Mouse (Mus musculus) urinary bladder, postnatal 36 days (tissue): Measurements from ENCODE around the gene Ccdc105.
A peak's percentile ranks its signal among the peaks of the same experiment; 100 is the strongest.

Source experiments
- DNase-seq, 2 experiments: peaks; one replicate each; pipeline ENCODE4 v3.0.0; 2022; ENCODE audit warnings: low spot score in 2 of 2, mixed read lengths in 1 of 2

The Ccdc105 gene

DNA sequence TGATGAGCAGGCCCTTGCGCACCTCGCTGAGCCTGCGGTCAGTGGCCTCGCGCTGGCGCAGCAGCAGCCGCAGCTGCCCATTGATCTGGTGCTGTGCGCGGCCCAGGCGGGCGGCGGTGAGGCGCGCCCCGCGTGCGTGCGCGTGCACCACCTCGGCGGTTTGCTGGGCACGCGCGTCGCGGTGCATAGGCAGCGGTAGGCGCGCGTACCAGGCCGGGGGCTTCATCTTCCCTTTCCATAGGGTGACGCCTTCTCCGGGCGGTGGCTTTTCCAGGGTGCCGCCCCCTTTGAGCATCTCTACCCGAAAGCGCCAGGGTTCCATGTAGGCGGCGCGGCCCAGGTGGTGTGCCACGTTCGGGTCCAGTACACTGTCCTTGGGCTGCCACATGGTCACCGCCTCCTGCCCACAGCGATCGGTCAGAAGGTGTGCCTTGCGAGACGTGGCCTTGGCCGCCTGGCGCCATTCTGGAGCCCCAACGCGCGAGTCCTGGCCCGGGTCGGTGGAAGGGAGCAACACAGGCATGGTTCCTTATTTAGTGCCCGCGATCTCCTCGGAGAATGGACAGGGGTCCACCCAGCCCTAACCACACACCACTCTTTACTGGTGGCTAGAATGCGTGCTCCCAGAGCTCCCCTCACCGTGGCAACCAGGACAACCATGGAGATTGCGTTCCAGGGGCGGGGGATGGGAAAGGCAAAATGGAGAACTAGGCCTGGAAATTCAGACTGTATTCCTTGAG lies at the start of gene Ccdc105:
TSS of gene Ccdc105 (minus strand) at position 614 of the 740 bp plus-strand sequence.
- peak; percentile 9 to 15 for DNase-seq

DNA sequence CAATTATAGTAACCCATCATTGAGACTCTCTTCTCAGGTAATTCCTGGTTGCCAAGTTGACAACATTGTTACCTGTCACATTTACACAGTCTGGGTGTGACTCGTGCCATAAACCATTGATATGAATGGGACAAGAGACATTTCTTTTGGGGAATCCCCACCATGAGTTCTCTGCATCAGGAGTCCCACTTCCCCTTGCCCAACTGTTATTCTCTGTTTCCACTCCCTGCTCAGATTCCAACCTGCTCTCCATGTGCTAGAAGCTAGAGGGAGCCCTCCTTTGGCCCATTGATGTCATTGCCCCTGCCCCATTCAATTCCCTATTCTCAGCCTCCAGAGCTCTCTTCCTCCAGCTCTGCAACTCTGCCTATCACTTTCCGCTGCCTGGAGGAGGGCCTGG lies 48.6 kb upstream of the Ccdc105 start:
- no peak for DNase-seq

- DNase-seq: no peak
These were observed 37.7 kb upstream of the Ccdc105 start for GRCm38 (mm10) chr10:78790561-78790960.

- peak; percentile 29 to 63 for DNase-seq
These were observed 34.8 kb upstream of the Ccdc105 start for GRCm38 (mm10) chr10:78787566-78788087.

DNA sequence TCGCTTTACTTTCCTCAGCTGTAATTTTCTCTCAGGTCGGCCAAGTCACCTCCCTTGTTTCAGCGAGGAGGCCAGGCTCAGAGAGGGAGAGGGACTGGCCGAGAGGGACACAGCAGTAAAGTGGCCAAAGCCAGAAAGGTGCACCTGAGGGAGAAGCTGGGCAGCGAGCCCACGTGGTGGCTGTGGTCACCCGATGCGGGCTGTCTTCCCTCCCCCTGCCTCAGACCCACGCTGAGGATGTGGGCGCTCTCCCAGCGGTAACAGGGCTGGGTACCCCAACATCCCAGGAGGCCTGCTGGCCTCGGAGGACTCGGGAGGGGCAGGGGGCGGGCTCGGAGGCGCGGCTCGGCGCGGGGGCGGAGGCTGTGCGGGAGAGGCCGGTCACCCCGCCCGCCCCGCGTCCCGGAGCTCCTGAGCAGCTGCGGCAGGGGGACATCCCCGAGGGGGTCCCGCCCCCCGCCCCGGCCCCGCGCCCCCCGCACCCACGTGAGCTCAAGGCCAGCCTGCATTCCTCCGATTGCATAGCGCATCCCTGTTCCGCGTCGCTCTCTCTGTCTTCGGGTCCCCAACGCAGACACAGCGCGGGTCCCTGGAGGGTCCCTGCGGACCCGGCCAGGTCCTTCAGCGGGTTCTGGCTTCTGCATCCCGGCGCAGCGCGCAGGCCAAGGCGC lies 27.3 kb upstream of the Ccdc105 start, which contains the start of gene Slc1a6:
TSS of gene Slc1a6 (plus strand) at position 516 of the 671 bp plus-strand sequence.
- DNase-seq: peak; percentile 4 to 17

DNA sequence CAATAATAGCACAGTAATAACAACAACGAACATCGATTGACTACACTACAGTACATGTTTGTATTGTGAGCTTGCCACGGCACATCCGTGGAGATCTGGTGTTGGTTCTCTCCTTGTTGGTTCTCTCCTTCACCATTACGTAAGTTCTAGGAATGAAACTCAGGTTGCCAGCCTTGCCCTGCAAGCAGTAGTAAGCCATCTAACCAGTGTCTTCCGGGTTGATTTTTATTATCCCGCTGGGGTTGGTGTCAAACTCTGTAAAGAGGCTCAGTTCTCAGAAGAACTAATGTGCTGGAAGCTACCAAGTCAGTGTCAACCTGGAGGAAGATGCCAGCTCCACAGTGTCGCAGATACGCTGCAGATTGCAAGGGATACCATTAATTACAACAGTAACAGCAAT lies 26.7 kb upstream of the Ccdc105 start:
- DNase-seq: no peak

DNA sequence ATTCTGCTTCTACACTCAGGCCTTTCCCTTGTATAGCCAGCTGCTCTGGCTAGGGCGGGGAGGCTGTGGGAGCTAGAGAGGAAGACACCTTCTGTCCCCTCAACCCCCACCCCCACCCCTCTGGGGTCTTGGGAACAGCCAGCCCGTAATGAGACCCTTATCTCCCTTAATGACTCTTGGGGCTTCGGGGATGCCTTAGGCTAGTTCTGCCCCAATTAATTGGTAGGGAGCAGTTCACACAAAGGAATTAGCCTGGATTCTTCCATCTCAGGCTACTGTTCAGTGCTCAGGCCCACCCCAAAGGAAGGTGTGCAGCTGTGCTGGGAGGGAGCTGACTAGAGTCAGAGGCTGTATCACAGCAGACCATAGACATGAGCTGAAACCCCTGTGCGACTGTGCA lies 23.0 kb upstream of the Ccdc105 start:
- no peak for DNase-seq

- DNase-seq: no peak
These were observed 12.7 kb upstream of the Ccdc105 start for GRCm38 (mm10) chr10:78765570-78765969.

DNA sequence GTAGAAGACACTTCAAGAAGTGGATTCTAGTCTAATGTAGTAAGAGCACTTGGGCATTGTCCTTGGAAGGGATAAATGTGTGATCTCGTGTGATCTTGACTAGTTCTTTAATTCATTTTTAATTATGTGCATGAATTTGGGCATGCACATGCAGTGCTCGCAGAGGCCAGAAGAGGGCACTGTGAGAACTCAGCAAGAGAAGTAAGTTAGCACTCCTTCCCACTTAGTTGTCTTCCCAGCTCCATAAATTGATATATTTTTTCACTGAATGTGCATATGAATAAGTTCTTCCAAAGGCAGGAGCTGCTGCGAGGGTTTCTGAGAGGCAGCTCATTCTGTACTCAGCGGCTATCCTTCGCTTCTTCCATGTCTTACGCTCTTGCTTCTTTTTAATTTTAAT lies 3.2 kb upstream of the Ccdc105 start:
- DNase-seq: peak; percentile 59 to 63

DNA sequence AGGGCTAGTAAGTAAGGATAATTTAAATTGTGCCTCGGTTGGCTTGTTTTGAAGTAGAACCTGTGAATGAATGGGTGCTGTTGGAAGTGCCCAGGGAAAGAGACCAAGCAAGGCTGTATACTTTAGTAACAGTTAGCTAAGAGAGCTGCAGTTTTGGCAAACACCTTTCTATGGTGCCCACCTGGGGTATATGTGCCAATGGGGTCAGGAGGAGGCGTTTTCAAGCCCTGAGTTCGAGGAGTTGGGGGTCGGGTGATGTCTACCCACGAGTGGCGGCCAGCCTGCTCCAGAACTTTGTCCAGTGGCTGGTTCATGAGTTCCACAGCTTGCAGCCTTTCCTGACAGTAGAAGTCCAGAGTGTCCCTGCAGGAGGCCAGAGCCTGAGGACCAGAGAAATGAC lies 3.9 kb downstream of the Ccdc105 start:
- DNase-seq: no peak

GRCm38 (mm10) chr10:78748161-78748560 lies 4.7 kb downstream of the Ccdc105 start:
- no peak for DNase-seq

- peak in 1 of 2 experiments; percentile 5 for DNase-seq
These were observed 5.7 kb downstream of the Ccdc105 start for GRCm38 (mm10) chr10:78747035-78747721.

DNA sequence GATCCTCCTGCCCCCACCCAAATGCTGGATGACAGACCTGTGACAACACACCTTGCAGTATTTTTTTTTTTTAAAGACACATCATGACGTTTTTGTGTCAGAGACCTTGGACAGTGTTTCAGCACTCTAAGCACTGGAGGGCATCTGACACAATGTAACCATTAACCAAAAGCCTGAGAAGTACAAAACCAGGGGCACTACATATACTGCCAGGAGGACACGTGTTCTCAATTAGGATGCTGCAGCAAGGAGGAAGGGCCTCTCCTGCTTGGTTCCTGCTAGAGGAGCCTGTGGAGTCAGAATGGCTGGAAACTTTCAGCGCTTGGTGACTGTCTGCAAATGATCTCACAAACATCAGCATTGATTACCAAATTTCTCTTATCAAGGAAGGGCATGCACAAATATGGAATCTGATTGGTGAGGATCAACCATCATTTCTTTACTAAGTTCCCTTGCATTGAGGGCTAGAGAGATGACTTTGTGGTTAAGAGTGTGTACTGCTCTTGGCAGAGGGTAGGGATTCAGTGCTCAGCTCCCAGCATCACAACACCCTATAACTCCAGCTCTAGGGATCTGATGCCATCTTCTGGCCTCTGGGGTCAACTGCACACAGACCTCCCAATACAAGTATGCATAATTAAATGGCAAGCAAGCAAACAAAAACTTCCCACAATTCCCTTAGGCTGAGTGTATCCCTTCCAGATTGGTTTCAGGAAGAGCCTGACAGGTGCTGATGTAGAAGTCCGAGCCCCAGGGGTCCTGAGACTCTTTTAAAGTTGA lies 7.2 kb downstream of the Ccdc105 start:
- no peak for DNase-seq

GRCm38 (mm10) chr10:78743721-78744120 lies 9.1 kb downstream of the Ccdc105 start:
- no peak for DNase-seq

DNA sequence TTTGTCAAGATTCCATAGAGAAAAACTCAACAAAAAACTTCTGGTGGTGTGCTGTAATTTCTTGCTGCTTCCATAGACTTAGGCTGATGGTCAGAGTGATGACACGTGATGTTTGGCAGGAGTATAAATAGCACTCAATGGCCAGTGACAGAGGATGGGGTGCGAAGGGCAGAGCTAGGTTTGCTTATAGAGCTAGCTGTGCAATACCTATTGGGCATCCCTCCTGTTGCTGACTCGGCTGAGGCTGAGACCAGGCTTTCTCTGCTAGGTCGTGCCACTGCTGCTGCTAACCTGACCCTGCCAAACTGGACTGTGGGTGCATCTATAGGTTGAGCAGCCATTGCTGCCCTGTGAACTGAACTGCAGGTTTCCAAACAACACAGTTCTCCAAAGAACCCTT lies 13.0 kb downstream of the Ccdc105 start:
- DNase-seq: no peak

DNA sequence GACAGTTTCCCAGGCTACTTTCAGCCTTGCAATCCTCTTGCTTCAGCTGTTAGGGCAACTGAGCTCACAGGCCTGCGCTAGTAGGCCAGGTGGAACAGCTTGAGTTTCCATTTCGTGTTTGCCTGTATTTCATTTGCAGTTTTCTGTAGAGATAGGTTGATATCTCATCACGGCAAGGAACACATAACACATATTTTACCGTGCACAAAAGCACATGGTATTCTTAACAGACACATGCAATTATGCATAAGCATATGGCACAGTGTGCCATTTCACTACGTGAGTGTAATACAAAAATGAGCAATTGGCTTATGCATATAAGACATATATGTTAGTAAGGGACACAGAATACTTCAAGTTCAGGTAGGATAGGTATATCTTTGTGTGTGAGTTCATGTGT lies 25.0 kb downstream of the Ccdc105 start:
- DNase-seq: no peak

- DNase-seq: no peak
These were observed 25.8 kb downstream of the Ccdc105 start for GRCm38 (mm10) chr10:78727035-78727434.

DNA sequence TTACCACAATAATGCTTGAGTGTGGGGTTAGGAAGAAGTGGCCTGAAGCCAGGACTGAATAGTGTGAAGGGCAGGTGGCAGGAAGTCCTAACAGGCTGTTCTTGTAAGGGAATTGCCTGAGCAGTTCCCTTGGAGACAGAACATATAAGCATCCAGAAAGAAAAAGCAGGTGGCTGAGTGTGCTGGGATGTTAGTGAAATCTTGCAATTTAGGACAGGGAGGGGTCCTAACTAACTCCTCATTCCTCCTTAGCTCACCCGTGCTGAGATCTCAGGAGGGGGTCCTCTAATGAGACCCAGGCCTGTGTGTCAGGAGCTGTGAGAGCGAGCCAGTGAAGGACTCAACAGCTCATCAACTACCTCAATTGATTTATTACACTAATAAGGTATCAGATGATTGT lies 29.4 kb downstream of the Ccdc105 start:
- DNase-seq: no peak

DNA sequence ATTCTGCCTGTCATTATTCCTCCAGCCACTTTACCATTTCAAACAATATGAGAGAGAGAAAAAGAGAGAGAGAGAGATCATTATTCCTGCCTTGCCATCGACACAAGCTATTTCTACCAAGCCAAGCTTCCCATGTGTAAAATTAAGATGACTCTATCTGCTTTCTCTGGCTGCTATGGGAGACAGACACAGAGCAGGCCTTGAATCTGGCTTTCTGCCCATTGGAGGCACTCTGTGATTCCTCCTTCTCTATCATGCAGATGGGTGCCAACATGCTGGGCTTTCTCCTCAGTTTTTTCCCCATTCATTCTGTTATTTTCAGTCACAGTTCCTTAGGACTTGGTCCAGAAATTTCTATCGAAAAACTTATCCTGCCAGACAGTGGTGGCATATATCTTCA lies 30.2 kb downstream of the Ccdc105 start:
- no peak for DNase-seq

DNA sequence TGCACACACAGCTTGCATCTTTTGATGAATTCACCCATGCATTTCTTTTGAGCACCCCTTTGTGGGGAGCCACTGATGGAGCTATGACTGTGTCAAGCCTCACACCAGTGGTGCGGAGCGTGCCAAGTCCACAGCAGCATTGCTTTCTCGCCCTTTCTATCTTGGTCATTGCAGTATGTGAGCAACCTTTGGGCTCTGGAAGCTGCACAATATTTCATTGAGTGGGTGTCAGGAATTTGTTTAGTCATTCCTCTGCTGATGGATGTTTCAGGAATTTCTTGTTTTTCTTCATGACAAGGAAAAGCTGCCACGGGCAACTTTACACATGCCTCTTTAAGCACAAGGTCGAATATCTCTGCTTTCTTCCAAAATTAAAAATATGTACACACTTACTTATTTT lies 30.8 kb downstream of the Ccdc105 start:
- DNase-seq: no peak

- DNase-seq: peak; percentile 10 to 22
These were observed 34.8 kb downstream of the Ccdc105 start, which contains the start of gene Casp14 for GRCm38 (mm10) chr10:78718056-78718455. Gene Casp14 (minus strand): TSS chr10:78718294.

DNA sequence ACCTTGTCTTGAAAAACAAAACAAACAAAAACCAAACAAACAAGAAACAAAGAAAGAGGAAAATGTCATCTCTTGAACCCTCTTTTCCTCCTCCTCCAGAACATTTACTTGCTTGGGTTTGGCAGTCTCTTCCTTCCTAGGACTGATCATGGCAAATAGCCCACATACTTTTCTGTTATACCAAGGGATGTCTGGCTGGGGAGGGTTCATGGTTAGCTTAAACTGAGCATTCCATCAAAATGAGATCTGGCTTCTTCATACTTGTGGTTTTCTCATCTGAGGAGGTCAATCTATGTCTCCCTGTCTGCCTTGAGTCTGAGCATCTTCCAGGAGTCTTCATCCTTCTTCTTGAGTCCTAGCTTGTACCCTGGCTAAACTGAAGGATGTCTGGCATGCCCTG lies 36.6 kb downstream of the Ccdc105 start:
- DNase-seq: no peak
